Mouse (Mus musculus): ENCODE measurements at regions not wholly inside any gene's neighbourhood (a gene's known extent, or its start where the extent isn't known, plus 50 kb on each side); places are given as distances from the start of the nearest gene placed in this dataset.

GRCm38 (mm10) chr10:25023044-25023540 lies 95.8 kb upstream of the Arg1 start:
- Histone ChIP-seq H3ac (ENCODE audit: control insufficient read depth, insufficient read length) (no peak overlapping the region), H3K36me3 (ENCODE audit: control insufficient read depth, insufficient read depth) (no peaks in the 10 kb centered on the region), H3K27me3 (ENCODE audit: control insufficient read depth, insufficient read depth, insufficient read length) (no peaks in the 10 kb centered on the region), H3K79me2 (ENCODE audit: control insufficient read depth, insufficient read depth) (no peaks in the 10 kb centered on the region), H3K4me3 (no peak overlapping the region), H3K4me2 (ENCODE audit: low read depth) (no peak overlapping the region)
- TF ChIP-seq MYOG (IDR thresholded peaks at IDR 0.05; ENCODE audit: control insufficient read depth in 1 of 3, insufficient read depth in 1 of 3, insufficient read length in 2 of 3, low read depth in 2 of 3) (no peak), TCF12 (IDR thresholded peaks at IDR 0.05; ENCODE audit: insufficient read depth, poor library complexity, severe bottlenecking) (no peak), SRF (IDR thresholded peaks at IDR 0.05; ENCODE audit: control insufficient read depth, insufficient read length, low read depth) (no peak), CEBPB (IDR thresholded peaks at IDR 0.05; ENCODE audit: insufficient read depth, poor library complexity, severe bottlenecking) (no peak), MAX (IDR thresholded peaks at IDR 0.05; ENCODE audit: low read depth) (no peak), POLR2A (IDR thresholded peaks at IDR 0.05; ENCODE audit: insufficient read length, low read depth) (no peak), USF1 (IDR thresholded peaks at IDR 0.05; ENCODE audit: low read depth) (no peak), REST (IDR thresholded peaks at IDR 0.05; ENCODE audit: insufficient read depth, insufficient read length) (no peak), E2F4 (IDR thresholded peaks at IDR 0.05; ENCODE audit: insufficient read depth) (no peak), POLR2AphosphoS2 (IDR thresholded peaks at IDR 0.05; ENCODE audit: insufficient read length, low read depth) (no peak)

- H3K4me2 ChIP-seq (ENCODE audit: low read depth), result no peak overlapping the region
- H3K27me3 ChIP-seq (ENCODE audit: control insufficient read depth, insufficient read depth, insufficient read length), result no peaks in the 10 kb centered on the region
- H3K36me3 ChIP-seq (ENCODE audit: control insufficient read depth, insufficient read depth), result no peaks in the 10 kb centered on the region
- no peak overlapping the region for H3K4me3 ChIP-seq
- H3ac ChIP-seq (ENCODE audit: control insufficient read depth, insufficient read length), result no peak overlapping the region
- H3K79me2 ChIP-seq (ENCODE audit: control insufficient read depth, insufficient read depth), result no peaks in the 10 kb centered on the region
- no peak for TF ChIP-seq POLR2AphosphoS2 (IDR thresholded peaks at IDR 0.05; ENCODE audit: insufficient read length, low read depth)
- TF ChIP-seq E2F4 (IDR thresholded peaks at IDR 0.05; ENCODE audit: insufficient read depth), result no peak
- no peak for TF ChIP-seq MYOD1 (IDR thresholded peaks at IDR 0.05; ENCODE audit: control insufficient read depth in 1 of 3, insufficient read length in 2 of 3, low read depth in 2 of 3)
- no peak for TF ChIP-seq POLR2A (IDR thresholded peaks at IDR 0.05; ENCODE audit: insufficient read length, low read depth)
- TF ChIP-seq MAX (IDR thresholded peaks at IDR 0.05; ENCODE audit: low read depth), result no peak
- TF ChIP-seq MYOG (IDR thresholded peaks at IDR 0.05; ENCODE audit: control insufficient read depth in 1 of 3, insufficient read depth in 1 of 3, insufficient read length in 2 of 3, low read depth in 2 of 3), result no peak
- TF ChIP-seq CEBPB (IDR thresholded peaks at IDR 0.05; ENCODE audit: insufficient read depth, poor library complexity, severe bottlenecking), result no peak
- TF ChIP-seq SRF (IDR thresholded peaks at IDR 0.05; ENCODE audit: control insufficient read depth, insufficient read length, low read depth), result no peak
These were observed 91.7 kb upstream of the Arg1 start for GRCm38 (mm10) chr10:25018946-25019345.

- TF ChIP-seq POLR2AphosphoS2 (IDR thresholded peaks at IDR 0.05; ENCODE audit: insufficient read length, low read depth) (no peak), TCF12 (IDR thresholded peaks at IDR 0.05; ENCODE audit: insufficient read depth, poor library complexity, severe bottlenecking) (no peak), MAX (IDR thresholded peaks at IDR 0.05; ENCODE audit: low read depth) (no peak), POLR2A (IDR thresholded peaks at IDR 0.05; ENCODE audit: insufficient read length, low read depth) (no peak), E2F4 (IDR thresholded peaks at IDR 0.05; ENCODE audit: insufficient read depth) (no peak), USF1 (IDR thresholded peaks at IDR 0.05; ENCODE audit: low read depth) (no peak), REST (IDR thresholded peaks at IDR 0.05; ENCODE audit: insufficient read depth, insufficient read length) (no peak), CEBPB (IDR thresholded peaks at IDR 0.05; ENCODE audit: insufficient read depth, poor library complexity, severe bottlenecking) (no peak), SRF (IDR thresholded peaks at IDR 0.05; ENCODE audit: control insufficient read depth, insufficient read length, low read depth) (no peak), MYOD1 (IDR thresholded peaks at IDR 0.05; ENCODE audit: control insufficient read depth in 1 of 3, insufficient read length in 2 of 3, low read depth in 2 of 3) (no peak), MYOG (IDR thresholded peaks at IDR 0.05; ENCODE audit: control insufficient read depth in 1 of 3, insufficient read depth in 1 of 3, insufficient read length in 2 of 3, low read depth in 2 of 3) (no peak)
- no peak overlapping the region for H3ac ChIP-seq (ENCODE audit: control insufficient read depth, insufficient read length)
- no peak overlapping the region for H3K4me3 ChIP-seq
- H3K36me3 ChIP-seq (ENCODE audit: control insufficient read depth, insufficient read depth), result no peaks in the 10 kb centered on the region
- no peak overlapping the region for H3K4me2 ChIP-seq (ENCODE audit: low read depth)
- no peaks in the 10 kb centered on the region for H3K79me2 ChIP-seq (ENCODE audit: control insufficient read depth, insufficient read depth)
- H3K27me3 ChIP-seq (ENCODE audit: control insufficient read depth, insufficient read depth, insufficient read length), result no peaks in the 10 kb centered on the region
These were observed 90.6 kb upstream of the Arg1 start for GRCm38 (mm10) chr10:25017843-25018242.

- Histone ChIP-seq H3K79me2 (ENCODE audit: control insufficient read depth, insufficient read depth) (no peaks in the 10 kb centered on the region), H3ac (ENCODE audit: control insufficient read depth, insufficient read length) (no peak overlapping the region), H3K4me3 (no peak overlapping the region), H3K4me2 (ENCODE audit: low read depth) (no peak overlapping the region), H3K36me3 (ENCODE audit: control insufficient read depth, insufficient read depth) (no peaks in the 10 kb centered on the region), H3K27me3 (ENCODE audit: control insufficient read depth, insufficient read depth, insufficient read length) (no peaks in the 10 kb centered on the region)
- TF ChIP-seq POLR2AphosphoS2 (IDR thresholded peaks at IDR 0.05; ENCODE audit: insufficient read length, low read depth) (no peak), POLR2A (IDR thresholded peaks at IDR 0.05; ENCODE audit: insufficient read length, low read depth) (no peak)
These were observed 88.8 kb upstream of the Arg1 start for GRCm38 (mm10) chr10:25016110-25016509.

GRCm38 (mm10) chr10:25012129-25012528 lies 84.8 kb upstream of the Arg1 start:
- Histone ChIP-seq H3K4me2 (ENCODE audit: low read depth) (no peak overlapping the region), H3ac (ENCODE audit: control insufficient read depth, insufficient read length) (no peak overlapping the region), H3K27me3 (ENCODE audit: control insufficient read depth, insufficient read depth, insufficient read length) (no peaks in the 10 kb centered on the region), H3K4me3 (no peak overlapping the region), H3K36me3 (ENCODE audit: control insufficient read depth, insufficient read depth) (no peaks in the 10 kb centered on the region), H3K79me2 (ENCODE audit: control insufficient read depth, insufficient read depth) (no peaks in the 10 kb centered on the region)
- TF ChIP-seq MYOG (IDR thresholded peaks at IDR 0.05; ENCODE audit: control insufficient read depth in 1 of 3, insufficient read depth in 1 of 3, insufficient read length in 2 of 3, low read depth in 2 of 3) (no peak), MYOD1 (IDR thresholded peaks at IDR 0.05; ENCODE audit: control insufficient read depth in 1 of 3, insufficient read length in 2 of 3, low read depth in 2 of 3) (no peak), TCF12 (IDR thresholded peaks at IDR 0.05; ENCODE audit: insufficient read depth, poor library complexity, severe bottlenecking) (no peak), CEBPB (IDR thresholded peaks at IDR 0.05; ENCODE audit: insufficient read depth, poor library complexity, severe bottlenecking) (no peak), REST (IDR thresholded peaks at IDR 0.05; ENCODE audit: insufficient read depth, insufficient read length) (no peak), USF1 (IDR thresholded peaks at IDR 0.05; ENCODE audit: low read depth) (no peak), SRF (IDR thresholded peaks at IDR 0.05; ENCODE audit: control insufficient read depth, insufficient read length, low read depth) (no peak)

Data from myocyte (in vitro differentiated cells).